Mouse (Mus musculus): ENCODE measurements at regions not wholly inside any gene's neighbourhood (a gene's known extent, or its start where the extent isn't known, plus 50 kb on each side); places are given as distances from the start of the nearest gene placed in this dataset.
"Not testable (repeated sequence)": the region's sequence is repeated elsewhere in the genome, so short reads cannot be mapped to it uniquely, and the experiment has no call there.

GRCm38 (mm10) chr2:108034882-108035281 lies 744.4 kb downstream of the Kcna4 start:
- Histone ChIP-seq H3K4me2 (no peak overlapping the region), H3K27ac (replicated peaks) (no peak overlapping the region), H3K27me3 (no peaks in the 10 kb centered on the region), H3K4me1 (replicated peaks) (peaks cover 7% of the 10 kb centered on the region; the same call in 1 of the 2 replicates), H3K9ac (no peak overlapping the region), H3K4me3 (no peak overlapping the region), H3K36me3 (no peaks in the 10 kb centered on the region), H3K9me3 (no peaks in the 10 kb centered on the region)
- WGBS: 47% methylated on average over 4 of the region's 4 CpGs
- no peak for ATAC-seq (ENCODE audit: low FRiP score, low read depth)

DNA sequence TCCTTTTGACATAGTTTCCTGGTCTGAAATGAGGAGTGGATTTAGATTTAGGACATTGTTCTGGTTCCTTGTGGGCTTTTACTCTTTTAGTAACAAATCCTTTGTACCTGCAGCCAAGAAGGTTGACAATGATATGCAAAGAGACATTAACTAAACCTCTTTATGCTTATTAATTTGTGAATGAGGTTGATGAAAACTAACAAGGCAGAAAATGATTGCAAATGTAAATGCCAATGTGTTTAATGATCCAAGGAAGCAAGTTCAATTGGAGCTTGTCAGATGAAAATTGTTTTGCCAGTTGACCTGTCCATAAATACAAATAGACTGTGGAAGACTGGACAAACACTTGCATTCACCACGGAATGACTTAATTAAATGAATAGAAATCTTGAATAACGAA lies 751.6 kb downstream of the Kcna4 start:
- Histone ChIP-seq H3K4me2 (no peak overlapping the region), H3K27ac (replicated peaks) (no peak overlapping the region), H3K4me1 (replicated peaks) (no peaks in the 10 kb centered on the region), H3K9me3 (no peaks in the 10 kb centered on the region), H3K27me3 (no peaks in the 10 kb centered on the region), H3K4me3 (no peak overlapping the region), H3K9ac (no peak overlapping the region), H3K36me3 (no peaks in the 10 kb centered on the region)
- 54% methylated on average over 2 of the region's 2 CpGs for WGBS
- ATAC-seq (ENCODE audit: low FRiP score, low read depth): no peak

GRCm38 (mm10) chr2:108044885-108045284 lies 754.4 kb downstream of the Kcna4 start:
- Histone ChIP-seq H3K4me3 (no peak overlapping the region), H3K27me3 (no peaks in the 10 kb centered on the region), H3K9me3 (no peaks in the 10 kb centered on the region), H3K9ac (no peak overlapping the region), H3K36me3 (no peaks in the 10 kb centered on the region), H3K27ac (replicated peaks) (no peak overlapping the region), H3K4me1 (replicated peaks) (no peaks in the 10 kb centered on the region), H3K4me2 (no peak overlapping the region)
- no peak for ATAC-seq (ENCODE audit: low FRiP score, low read depth)
- 92% methylated on average over 2 of the region's 2 CpGs for WGBS

- no peak overlapping the region for H3K27ac ChIP-seq (replicated peaks)
- 94% methylated on average over 2 of the region's 2 CpGs for WGBS
- H3K9me3 ChIP-seq: no peaks in the 10 kb centered on the region
- no peaks in the 10 kb centered on the region for H3K36me3 ChIP-seq
- no peak overlapping the region for H3K9ac ChIP-seq
- no peaks in the 10 kb centered on the region for H3K4me1 ChIP-seq (replicated peaks)
- H3K4me2 ChIP-seq: no peak overlapping the region
- no peak overlapping the region for H3K4me3 ChIP-seq
- no peaks in the 10 kb centered on the region for H3K27me3 ChIP-seq
- no peak for ATAC-seq (ENCODE audit: low FRiP score, low read depth)
Measured at GRCm38 (mm10) chr2:108045997-108046396, 755.6 kb downstream of the Kcna4 start.

DNA sequence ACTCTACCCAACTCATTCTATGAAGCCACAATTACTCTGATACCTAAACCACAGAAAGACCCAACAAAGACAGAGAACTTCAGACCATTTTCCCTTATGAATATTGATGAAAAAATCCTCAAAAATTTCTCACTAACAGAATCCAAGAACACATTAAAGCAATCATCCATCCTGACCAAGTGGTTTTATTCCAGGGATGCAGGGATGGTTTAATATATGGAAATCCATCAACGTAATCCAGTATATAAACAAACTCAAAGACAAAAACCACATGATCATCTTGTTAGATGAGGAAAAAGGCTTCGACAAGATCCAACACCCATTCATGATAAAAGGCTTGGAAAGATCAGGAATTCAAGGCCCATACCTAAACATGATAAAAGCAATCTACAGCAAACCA lies 772.3 kb downstream of the Kcna4 start:
- H3K4me1 ChIP-seq (replicated peaks); H3K4me2 ChIP-seq; H3K27me3 ChIP-seq; ATAC-seq (ENCODE audit: low FRiP score, low read depth); H3K36me3 ChIP-seq; H3K9me3 ChIP-seq; H3K4me3 ChIP-seq; H3K9ac ChIP-seq; H3K27ac ChIP-seq (replicated peaks): not testable (repeated sequence)
- 95% methylated on average over 2 of the region's 2 CpGs for WGBS

- H3K27ac ChIP-seq (replicated peaks): no peak overlapping the region
- H3K9ac ChIP-seq: no peak overlapping the region
- H3K27me3 ChIP-seq: no peaks in the 10 kb centered on the region
- H3K4me1 ChIP-seq (replicated peaks): no peaks in the 10 kb centered on the region
- no peaks in the 10 kb centered on the region for H3K36me3 ChIP-seq
- no peak for ATAC-seq (ENCODE audit: low FRiP score, low read depth)
- H3K9me3 ChIP-seq: no peaks in the 10 kb centered on the region
- no peak overlapping the region for H3K4me2 ChIP-seq
- WGBS: 75% methylated on average over 3 of the region's 3 CpGs
- H3K4me3 ChIP-seq: no peak overlapping the region
Measured at GRCm38 (mm10) chr2:108083911-108084310, 793.5 kb downstream of the Kcna4 start.

DNA sequence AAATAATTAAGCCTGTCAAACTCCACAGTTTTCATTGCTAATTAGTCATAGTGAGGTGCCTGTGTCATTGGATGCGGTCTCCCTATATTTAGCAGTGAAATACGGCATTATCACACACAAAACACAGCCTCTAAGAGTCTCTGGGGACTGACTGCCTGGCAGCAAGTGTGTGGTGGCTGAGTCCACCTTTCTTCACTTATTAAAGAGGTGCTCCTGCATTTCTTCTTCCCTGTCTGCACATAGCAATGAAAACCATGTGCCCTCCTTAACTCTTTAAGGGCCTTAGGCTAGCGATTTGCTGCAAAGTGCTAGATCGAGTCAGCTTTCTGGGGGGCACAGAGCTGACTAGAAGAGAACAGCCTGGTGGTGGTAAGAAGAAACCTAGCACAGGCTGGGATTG lies 799.8 kb downstream of the Kcna4 start:
- no peak for ATAC-seq (ENCODE audit: low FRiP score, low read depth)
- H3K4me1 ChIP-seq (replicated peaks): no peaks in the 10 kb centered on the region
- no peaks in the 10 kb centered on the region for H3K27me3 ChIP-seq
- no peak overlapping the region for H3K4me2 ChIP-seq
- H3K27ac ChIP-seq (replicated peaks): no peak overlapping the region
- no peaks in the 10 kb centered on the region for H3K9me3 ChIP-seq
- H3K36me3 ChIP-seq: no peaks in the 10 kb centered on the region
- 71% methylated on average over 4 of the region's 4 CpGs for WGBS
- H3K9ac ChIP-seq: no peak overlapping the region
- no peak overlapping the region for H3K4me3 ChIP-seq

- Histone ChIP-seq H3K36me3 (no peaks in the 10 kb centered on the region), H3K4me2 (no peak overlapping the region), H3K9ac (no peak overlapping the region), H3K4me1 (replicated peaks) (no peaks in the 10 kb centered on the region), H3K27me3 (no peaks in the 10 kb centered on the region), H3K27ac (replicated peaks) (no peak overlapping the region), H3K4me3 (no peak overlapping the region), H3K9me3 (no peaks in the 10 kb centered on the region)
- 94% methylated on average over 4 of the region's 4 CpGs for WGBS
- ATAC-seq (ENCODE audit: low FRiP score, low read depth): no peak
Measured at GRCm38 (mm10) chr2:108097026-108097425, 806.6 kb downstream of the Kcna4 start.

GRCm38 (mm10) chr2:108110140-108110539 lies 819.7 kb downstream of the Kcna4 start:
- H3K27me3 ChIP-seq: no peaks in the 10 kb centered on the region
- H3K4me3 ChIP-seq: no peak overlapping the region
- H3K27ac ChIP-seq (replicated peaks): no peak overlapping the region
- no peak overlapping the region for H3K4me2 ChIP-seq
- H3K4me1 ChIP-seq (replicated peaks): no peaks in the 10 kb centered on the region
- no peak for ATAC-seq (ENCODE audit: low FRiP score, low read depth)
- no peak overlapping the region for H3K9ac ChIP-seq
- H3K36me3 ChIP-seq: no peaks in the 10 kb centered on the region
- H3K9me3 ChIP-seq: no peaks in the 10 kb centered on the region

- H3K4me2 ChIP-seq: no peak overlapping the region
- no peaks in the 10 kb centered on the region for H3K9me3 ChIP-seq
- H3K36me3 ChIP-seq: no peaks in the 10 kb centered on the region
- H3K27ac ChIP-seq (replicated peaks): no peak overlapping the region
- no peak overlapping the region for H3K4me3 ChIP-seq
- H3K9ac ChIP-seq: no peak overlapping the region
- H3K4me1 ChIP-seq (replicated peaks): no peaks in the 10 kb centered on the region
- H3K27me3 ChIP-seq: no peaks in the 10 kb centered on the region
- no peak for ATAC-seq (ENCODE audit: low FRiP score, low read depth)
- 47% methylated on average over 2 of the region's 2 CpGs for WGBS
Measured at GRCm38 (mm10) chr2:108145694-108146093, 855.3 kb downstream of the Kcna4 start.

- Histone ChIP-seq H3K27me3 (no peaks in the 10 kb centered on the region), H3K4me1 (replicated peaks) (no peaks in the 10 kb centered on the region), H3K4me3 (no peak overlapping the region), H3K9me3 (no peaks in the 10 kb centered on the region), H3K4me2 (no peak overlapping the region), H3K36me3 (no peaks in the 10 kb centered on the region), H3K9ac (no peak overlapping the region), H3K27ac (replicated peaks) (no peak overlapping the region)
- no peak for ATAC-seq (ENCODE audit: low FRiP score, low read depth)
- 59% methylated on average over 4 of the region's 4 CpGs for WGBS
Measured at GRCm38 (mm10) chr2:108148221-108148620, 857.8 kb downstream of the Kcna4 start.

GRCm38 (mm10) chr2:108156189-108156588 lies 865.8 kb downstream of the Kcna4 start:
- Histone ChIP-seq H3K4me2 (no peak overlapping the region), H3K27ac (replicated peaks) (no peak overlapping the region), H3K4me1 (replicated peaks) (no peaks in the 10 kb centered on the region), H3K4me3 (no peak overlapping the region), H3K9ac (no peak overlapping the region), H3K27me3 (no peaks in the 10 kb centered on the region), H3K9me3 (no peaks in the 10 kb centered on the region), H3K36me3 (no peaks in the 10 kb centered on the region)
- ATAC-seq (ENCODE audit: low FRiP score, low read depth): no peak

GRCm38 (mm10) chr2:108157731-108158130 lies 867.3 kb downstream of the Kcna4 start:
- WGBS: 96% methylated on average over 2 of the region's 2 CpGs
- no peaks in the 10 kb centered on the region for H3K9me3 ChIP-seq
- H3K27ac ChIP-seq (replicated peaks): no peak overlapping the region
- no peaks in the 10 kb centered on the region for H3K36me3 ChIP-seq
- ATAC-seq (ENCODE audit: low FRiP score, low read depth): no peak
- no peak overlapping the region for H3K4me3 ChIP-seq
- H3K4me1 ChIP-seq (replicated peaks): no peaks in the 10 kb centered on the region
- no peak overlapping the region for H3K4me2 ChIP-seq
- no peak overlapping the region for H3K9ac ChIP-seq
- no peaks in the 10 kb centered on the region for H3K27me3 ChIP-seq
